Comparison of ENCODE assay signal across 18 mouse cellular contexts in genomic region chr5:114548976-114549375, GRCm38 (mm10).
"Had no signal": no experiment of that assay in that cellular context is flagged by ENCODE, and none has a peak within 500 bp of the region (broad histone marks: within the 10 kb centered on the region; RNA-seq: fewer than 3 reads in every experiment).

No protein-coding gene starts in this region.

- DNase-seq: cerebellum, postnatal 10 days; cerebellum, postnatal 14 days; cerebellum, postnatal 25 days; cerebellum, postnatal 36 days; embryo, embryonic 11 days; forebrain, postnatal 0 days; gastrocnemius, adult 2 months; gastrocnemius, postnatal 10 days; gastrocnemius, postnatal 14 days; gastrocnemius, postnatal 25 days; gastrocnemius, postnatal 36 days; heart, adult 11 months; heart, adult 18-20 months; heart, adult 2 months had no signal

- ATAC-seq: forebrain, embryonic 13.5 days; forebrain, embryonic 14.5 days; forebrain, embryonic 15.5 days; forebrain, embryonic 16.5 days; forebrain, postnatal 0 days had no signal
